ENCODE assay signal across 15 mouse cellular contexts in genomic region chr13:95032973-95033372, GRCm38 (mm10). TPM values are rescaled to one million over a fixed set of nuclear protein-coding genes. Genes with fewer than 3 reads are reported as not detected.
DNase-seq lines count a peak whose midpoint lies in the region; ATAC-seq and TF ChIP-seq lines count a peak whose summit lies in the region.
"Had no signal": no experiment of that assay in that cellular context is flagged by ENCODE, and none has a peak within 500 bp of the region (broad histone marks: within the 10 kb centered on the region; RNA-seq: fewer than 3 reads in every experiment).

No protein-coding gene starts in this region.

- no peak overlapping the region for H3K27ac ChIP-seq in hindbrain, embryonic 16.5 days (ENCODE audit: low read depth, low read length)
- no peak overlapping the region for H3K27ac ChIP-seq in hindbrain, postnatal 0 days
- H3K27ac ChIP-seq in midbrain, embryonic 16.5 days (ENCODE audit: low read length) = no peak overlapping the region
- no peak overlapping the region for H3K27ac ChIP-seq in midbrain, embryonic 14.5 days (replicated peaks; ENCODE audit: low read depth, low read length)
- no peak overlapping the region for H3K27ac ChIP-seq in intestine, embryonic 14.5 days (ENCODE audit: low read depth)
- no peak overlapping the region for H3K27ac ChIP-seq in stomach, postnatal 0 days (replicated peaks)
- no peak overlapping the region for H3K27ac ChIP-seq in forebrain, embryonic 16.5 days (ENCODE audit: low read length)
- H3K27ac ChIP-seq: hindbrain, embryonic 12.5 days had no signal

- H3K4me2 ChIP-seq in hindbrain, embryonic 16.5 days (ENCODE audit: low read length) = no peak overlapping the region
- H3K4me2 ChIP-seq in hindbrain, postnatal 0 days (ENCODE audit: low read depth, low read length) = no peak overlapping the region
- no peak overlapping the region for H3K4me2 ChIP-seq in midbrain, embryonic 16.5 days (ENCODE audit: low read length)
- H3K4me2 ChIP-seq in midbrain, embryonic 14.5 days (ENCODE audit: low read length) = no peak overlapping the region
- H3K4me2 ChIP-seq in intestine, embryonic 14.5 days (ENCODE audit: low read length) = no peak overlapping the region
- no peak overlapping the region for H3K4me2 ChIP-seq in stomach, postnatal 0 days (replicated peaks; ENCODE audit: low read depth)
- H3K4me2 ChIP-seq in forebrain, embryonic 16.5 days (ENCODE audit: low read length) = no peak overlapping the region
- H3K4me2 ChIP-seq: hindbrain, embryonic 12.5 days had no signal

- WGBS in hindbrain, embryonic 16.5 days = 81% methylated on average over 6 of the region's 6 CpGs
- WGBS in hindbrain, postnatal 0 days = 79% methylated on average over 6 of the region's 6 CpGs
- WGBS in midbrain, embryonic 16.5 days = 80% methylated on average over 6 of the region's 6 CpGs
- 84% methylated on average over 6 of the region's 6 CpGs for WGBS in midbrain, embryonic 14.5 days
- WGBS in intestine, embryonic 14.5 days = 80% methylated on average over 6 of the region's 6 CpGs
- 77% methylated on average over 6 of the region's 6 CpGs for WGBS in stomach, postnatal 0 days
- WGBS in forebrain, embryonic 16.5 days = 83% methylated on average over 6 of the region's 6 CpGs

- no peak for TF ChIP-seq EP300 in stomach, postnatal 0 days (optimal IDR thresholded peaks at IDR 0.05)

- H3K4me1 ChIP-seq in hindbrain, embryonic 16.5 days (ENCODE audit: control insufficient read depth, insufficient read depth, low read depth, low read length) = no peaks in the 10 kb centered on the region
- no peaks in the 10 kb centered on the region; the same call in 1 of the 2 replicates for H3K4me1 ChIP-seq in hindbrain, postnatal 0 days (ENCODE audit: insufficient read depth, low read length)
- H3K4me1 ChIP-seq in midbrain, embryonic 16.5 days (ENCODE audit: control insufficient read depth, insufficient read depth, low read length) = 0 out of 2 replicates have a peak, but pooled peaks cover 3% of the 10 kb centered on the region
- H3K4me1 ChIP-seq in midbrain, embryonic 14.5 days (ENCODE audit: control insufficient read depth, insufficient read depth, low read length) = no peaks in the 10 kb centered on the region
- 0 out of 2 replicates have a peak, but pooled peaks cover 2% of the 10 kb centered on the region for H3K4me1 ChIP-seq in intestine, embryonic 14.5 days (replicated peaks; ENCODE audit: control insufficient read depth, insufficient read depth, low read length)
- no peaks in the 10 kb centered on the region for H3K4me1 ChIP-seq in stomach, postnatal 0 days (replicated peaks; ENCODE audit: control insufficient read depth, insufficient read depth)
- no peaks in the 10 kb centered on the region for H3K4me1 ChIP-seq in forebrain, embryonic 16.5 days (replicated peaks; ENCODE audit: control insufficient read depth, insufficient read depth, low read length)
- H3K4me1 ChIP-seq: hindbrain, embryonic 12.5 days had no signal

- no peaks in the 10 kb centered on the region for H3K9me3 ChIP-seq in hindbrain, embryonic 16.5 days (ENCODE audit: control insufficient read depth, low read length)
- no peaks in the 10 kb centered on the region for H3K9me3 ChIP-seq in hindbrain, postnatal 0 days (ENCODE audit: low read length)
- H3K9me3 ChIP-seq in midbrain, embryonic 16.5 days (replicated peaks; ENCODE audit: control insufficient read depth, low read length, poor library complexity, severe bottlenecking) = no peaks in the 10 kb centered on the region
- no peaks in the 10 kb centered on the region for H3K9me3 ChIP-seq in midbrain, embryonic 14.5 days (ENCODE audit: control insufficient read depth, low read length)
- no peaks in the 10 kb centered on the region for H3K9me3 ChIP-seq in intestine, embryonic 14.5 days (ENCODE audit: control insufficient read depth, low read length)
- no peaks in the 10 kb centered on the region for H3K9me3 ChIP-seq in stomach, postnatal 0 days (ENCODE audit: control insufficient read depth, low read length)
- no peaks in the 10 kb centered on the region for H3K9me3 ChIP-seq in forebrain, embryonic 16.5 days (ENCODE audit: control insufficient read depth, low read length)

- TF ChIP-seq CTCF in hindbrain, postnatal 0 days (IDR thresholded peaks at IDR 0.05; ENCODE audit: low read depth) = no peak
- TF ChIP-seq CTCF in stomach, postnatal 0 days (IDR thresholded peaks at IDR 0.05; ENCODE audit: low read depth) = no peak

- DNase-seq in hindbrain, postnatal 0 days (ENCODE audit: low spot score) = no peak
- DNase-seq in midbrain, embryonic 14.5 days = no peak
- no peak for DNase-seq in intestine, embryonic 14.5 days (ENCODE audit: low spot score)
- DNase-seq in stomach, postnatal 0 days (ENCODE audit: low spot score) = no peak
- DNase-seq: adrenal gland, adult 8-10 months; forebrain, postnatal 0 days; gastrocnemius, postnatal 36 days; kidney, postnatal 4 days; thymus, postnatal 4 days had no signal

- no peaks in the 10 kb centered on the region for H3K27me3 ChIP-seq in hindbrain, embryonic 16.5 days (replicated peaks; ENCODE audit: control insufficient read depth, insufficient read depth, low read length)
- H3K27me3 ChIP-seq in hindbrain, postnatal 0 days (ENCODE audit: insufficient read depth, low read length) = no peaks in the 10 kb centered on the region
- H3K27me3 ChIP-seq in midbrain, embryonic 16.5 days (ENCODE audit: control insufficient read depth, insufficient read depth, low read depth, low read length) = no peaks in the 10 kb centered on the region
- no peaks in the 10 kb centered on the region for H3K27me3 ChIP-seq in midbrain, embryonic 14.5 days (ENCODE audit: control insufficient read depth, insufficient read depth, low read length)
- no peaks in the 10 kb centered on the region for H3K27me3 ChIP-seq in intestine, embryonic 14.5 days (replicated peaks; ENCODE audit: control insufficient read depth, insufficient read depth, low read length)
- no peaks in the 10 kb centered on the region for H3K27me3 ChIP-seq in stomach, postnatal 0 days (ENCODE audit: control insufficient read depth, insufficient read depth, low read length)
- no peaks in the 10 kb centered on the region for H3K27me3 ChIP-seq in forebrain, embryonic 16.5 days (replicated peaks; ENCODE audit: control insufficient read depth, insufficient read depth, low read length)
- H3K27me3 ChIP-seq: hindbrain, embryonic 12.5 days; Patski had no signal

- no peak overlapping the region for H3K4me3 ChIP-seq in hindbrain, embryonic 16.5 days (ENCODE audit: low read length)
- no peak overlapping the region for H3K4me3 ChIP-seq in hindbrain, postnatal 0 days (ENCODE audit: low read length)
- no peak overlapping the region for H3K4me3 ChIP-seq in midbrain, embryonic 16.5 days (ENCODE audit: low read depth, low read length)
- H3K4me3 ChIP-seq in midbrain, embryonic 14.5 days (replicated peaks; ENCODE audit: low read depth, low read length) = no peak overlapping the region
- H3K4me3 ChIP-seq in intestine, embryonic 14.5 days (ENCODE audit: low read depth, low read length) = no peak overlapping the region
- H3K4me3 ChIP-seq in stomach, postnatal 0 days (ENCODE audit: low read depth, low read length) = no peak overlapping the region
- H3K4me3 ChIP-seq in forebrain, embryonic 16.5 days (replicated peaks; ENCODE audit: low read length) = no peak overlapping the region
- H3K4me3 ChIP-seq: hindbrain, embryonic 12.5 days had no signal

- H3K36me3 ChIP-seq in hindbrain, embryonic 16.5 days (ENCODE audit: control insufficient read depth, insufficient read depth, low read length) = peaks cover 8% of the 10 kb centered on the region
- no peaks in the 10 kb centered on the region for H3K36me3 ChIP-seq in hindbrain, postnatal 0 days (ENCODE audit: insufficient read depth, low read length)
- H3K36me3 ChIP-seq in midbrain, embryonic 16.5 days (ENCODE audit: control insufficient read depth, insufficient read depth, low read length) = peaks cover 9% of the 10 kb centered on the region
- H3K36me3 ChIP-seq in midbrain, embryonic 14.5 days (ENCODE audit: control insufficient read depth, insufficient read depth, low read length) = no peaks in the 10 kb centered on the region; the same call in 1 of the 2 replicates
- no peaks in the 10 kb centered on the region for H3K36me3 ChIP-seq in intestine, embryonic 14.5 days (ENCODE audit: control insufficient read depth, insufficient read depth, low read length)
- peaks cover 4% of the 10 kb centered on the region; the same call in 1 of the 2 replicates for H3K36me3 ChIP-seq in stomach, postnatal 0 days (ENCODE audit: control insufficient read depth, insufficient read depth, low read length)
- peaks cover 3% of the 10 kb centered on the region; the same call in 1 of the 2 replicates for H3K36me3 ChIP-seq in forebrain, embryonic 16.5 days (ENCODE audit: control insufficient read depth, insufficient read depth)

- 0 out of 2 replicates have a peak, but pooled peaks have one; percentile 40 for ATAC-seq in hindbrain, embryonic 16.5 days
- ATAC-seq in hindbrain, postnatal 0 days = no peak
- ATAC-seq in midbrain, embryonic 16.5 days = peak; percentile 57; the same call in 1 of the 2 replicates
- no peak for ATAC-seq in midbrain, embryonic 14.5 days (ENCODE audit: low FRiP score, low TSS enrichment)
- 0 out of 2 replicates have a peak, but pooled peaks have one; percentile 50 for ATAC-seq in intestine, embryonic 14.5 days (replicated peaks; ENCODE audit: low FRiP score, low TSS enrichment, low read depth)
- ATAC-seq in stomach, postnatal 0 days (ENCODE audit: low FRiP score, low TSS enrichment) = peak; percentile 74
- no peak for ATAC-seq in forebrain, embryonic 16.5 days
- ATAC-seq: CD4-positive, CD25-positive, alpha-beta regulatory T cell, adult 4 months; forebrain, postnatal 0 days; Patski had no signal

- no peak overlapping the region for H3K9ac ChIP-seq in hindbrain, embryonic 16.5 days (ENCODE audit: low read depth, low read length)
- no peak overlapping the region for H3K9ac ChIP-seq in hindbrain, postnatal 0 days (replicated peaks; ENCODE audit: low read length)
- no peak overlapping the region for H3K9ac ChIP-seq in midbrain, embryonic 16.5 days (ENCODE audit: low read depth, low read length)
- no peak overlapping the region for H3K9ac ChIP-seq in midbrain, embryonic 14.5 days (replicated peaks; ENCODE audit: low read length)
- no peak overlapping the region for H3K9ac ChIP-seq in intestine, embryonic 14.5 days (ENCODE audit: low read length)
- H3K9ac ChIP-seq in stomach, postnatal 0 days (ENCODE audit: low read length) = no peak overlapping the region
- no peak overlapping the region for H3K9ac ChIP-seq in forebrain, embryonic 16.5 days (replicated peaks; ENCODE audit: low read depth, low read length)
- H3K9ac ChIP-seq: forebrain, postnatal 0 days; hindbrain, embryonic 12.5 days had no signal

RNA-seq across cellular contexts. Expression of gene Wdr41, which starts 56.8 kb away (rescaled TPM):
- polyA plus RNA-seq in hindbrain, embryonic 16.5 days (2015; fragmentation: Nextera tagmentation; extraction: Ambion mirVana) = 28.0 and 30.1 TPM in 2 replicates
- 22.2 and 23.7 TPM in 2 replicates for total RNA-seq in hindbrain, postnatal 0 days (2014; rRNA removed)
- polyA plus RNA-seq in hindbrain, postnatal 0 days (2015; fragmentation: Nextera tagmentation; extraction: Ambion mirVana) = 24.8 and 26.6 TPM in 2 replicates
- 25.6 and 27.4 TPM in 2 replicates for polyA plus RNA-seq in midbrain, embryonic 16.5 days (2015; fragmentation: Nextera tagmentation; extraction: Ambion mirVana)
- 20.5 and 25.0 TPM in 2 replicates for polyA plus RNA-seq in midbrain, embryonic 14.5 days (2014; fragmentation: Nextera tagmentation; extraction: Ambion mirVana)
- 24.4 and 25.5 TPM in 2 replicates for polyA plus RNA-seq in intestine, embryonic 14.5 days (2014; fragmentation: Nextera tagmentation; extraction: Ambion mirVana)
- 17.0 and 17.2 TPM in 2 replicates for polyA plus RNA-seq in stomach, postnatal 0 days (2015; fragmentation: Nextera tagmentation; extraction: Ambion mirVana)
- 27.4 and 28.2 TPM in 2 replicates for polyA plus RNA-seq in forebrain, embryonic 16.5 days (2015; fragmentation: Nextera tagmentation; extraction: Ambion mirVana)

Comparison
In these comparisons a context has a peak if more than half of its experiments do, and no peak if none do; other contexts are left out.
1. ATAC-seq: peak in hindbrain, embryonic 16.5 days (single experiment), midbrain, embryonic 16.5 days (single experiment), intestine, embryonic 14.5 days (single experiment) and stomach, postnatal 0 days (single experiment); none in hindbrain, postnatal 0 days (single experiment), midbrain, embryonic 14.5 days (single experiment) and forebrain, embryonic 16.5 days (single experiment).